Mouse (Mus musculus) lung, embryonic 14.5 days (tissue): Measurements from ENCODE around the gene Ppp3ca. TPM values are rescaled to one million over a fixed set of nuclear protein-coding genes. Genes with fewer than 3 reads are reported as not detected.

ENCODE experiments used
- ATAC-seq: fragments of 200-750 bp; cut with Nextera tagmentation; 2 replicates; pipeline ENCODE4 v1.8.0; 2017; ENCODE audit warnings: mild to moderate bottlenecking, moderate TSS enrichment, moderate library complexity; ENCODE audit not compliant: insufficient read depth
- DNase-seq: peaks from one replicate; pipeline ENCODE4 v3.0.0-alpha.2; 2015
- H3K27ac ChIP-seq: fragments of 300-500 bp; sonication (generic); 2 replicates; pipeline ENCODE4 v1.5.1; 2014; ENCODE audit warnings: low read depth, mild to moderate bottlenecking, moderate library complexity
- H3K27me3 ChIP-seq: fragments of 300-500 bp; sonication (generic); 2 replicates; pipeline ENCODE4 v1.6.1; 2014; ENCODE audit warnings: low read length, control low read depth; ENCODE audit not compliant: insufficient read depth
- H3K36me3 ChIP-seq: fragments of 300-500 bp; sonication (generic); 2 replicates; pipeline ENCODE4 v1.6.1; 2014; ENCODE audit warnings: control low read depth; ENCODE audit not compliant: insufficient read depth
- H3K4me1 ChIP-seq: fragments of 300-500 bp; sonication (generic); 2 replicates; pipeline ENCODE4 v1.6.1; 2014; ENCODE audit warnings: antibody characterized with exemption, control low read depth; ENCODE audit not compliant: insufficient read depth
- H3K4me2 ChIP-seq: fragments of 300-500 bp; sonication (generic); 2 replicates; pipeline ENCODE4 v1.6.1; 2014; ENCODE audit warnings: mild to moderate bottlenecking
- H3K4me3 ChIP-seq: fragments of 300-500 bp; sonication (generic); 2 replicates; pipeline ENCODE4 v1.5.1; 2014; ENCODE audit warnings: low read depth, low read length
- H3K9ac ChIP-seq: fragments of 300-500 bp; sonication (generic); 2 replicates; pipeline ENCODE4 v1.6.1; 2014
- H3K9me3 ChIP-seq: fragments of 300-500 bp; sonication (generic); 2 replicates; pipeline ENCODE4 v1.6.1; 2016; ENCODE audit warnings: low read depth, low read length, control low read depth
- CTCF ChIP-seq: IDR thresholded peaks from 2 replicates; pipeline ENCODE4 v1.5.1; 2016; ENCODE audit warnings: antibody characterized with exemption, low read depth
- WGBS: fragments of 180-500 bp; shearing (Covaris S2); extraction: QIAGEN DNeasy Blood & Tissue Kit; methylation state at CpG from one replicate; pipeline ENCODE4 v1.1.7; 2014; 5-methylcytosine and 5-hydroxymethylcytosine counted together
- polyA plus RNA-seq: library from polyadenylated mRNA; unstranded; fragments of >200 nt; fragmentation: Nextera tagmentation; extraction: Ambion mirVana; gene quantifications from 2 replicates; pipeline ENCODE4 v1.2.1, GENCODE M21; 2014

Ppp3ca gene
- polyA plus RNA-seq, 1 experiment from 2014 or later: 74.1 TPM

- Histone ChIP-seq H3K36me3 (no peaks in the 10 kb centered on the region), H3K4me3 (no peak overlapping the region), H3K9me3 (no peaks in the 10 kb centered on the region), H3K4me2 (no peak overlapping the region), H3K27ac (no peak overlapping the region), H3K9ac (no peak overlapping the region), H3K4me1 (0 out of 2 replicates have a peak, but pooled peaks cover 4% of the 10 kb centered on the region), H3K27me3 (no peaks in the 10 kb centered on the region)
- 46% methylated on average over 4 of the region's 4 CpGs for WGBS
- TF ChIP-seq CTCF: no peak
- ATAC-seq (peak; percentile 91), DNase-seq (peak; percentile 68)
Observed at GRCm38 (mm10) chr3:136945550-136945949, 275.6 kb downstream of the Ppp3ca start.

DNA sequence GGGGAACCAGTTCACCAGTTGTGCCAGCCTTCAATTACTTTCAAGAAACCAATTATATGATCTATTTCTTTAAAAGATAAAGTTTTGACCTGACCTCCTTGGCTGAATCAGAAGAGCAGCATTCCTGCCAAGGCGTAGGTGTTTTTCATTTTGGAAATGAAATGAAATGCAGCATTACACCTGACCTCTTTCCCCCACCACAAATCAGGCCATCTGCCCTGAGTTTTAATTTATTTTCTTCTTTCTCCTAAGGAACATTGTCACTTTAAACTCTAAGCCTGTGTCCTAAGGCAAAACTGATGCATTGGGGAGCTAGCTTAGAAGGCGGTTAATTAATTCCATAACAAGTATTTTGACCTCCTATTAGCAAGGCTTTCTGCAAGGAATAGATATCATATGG lies 276.7 kb downstream of the Ppp3ca start:
- no peak overlapping the region for H3K4me2 ChIP-seq
- ATAC-seq (no peak), DNase-seq (no peak)
- H3K9ac ChIP-seq: no peak overlapping the region
- no peak for TF ChIP-seq CTCF
- H3K36me3 ChIP-seq: no peaks in the 10 kb centered on the region
- WGBS: 84% methylated on average over 2 of the region's 2 CpGs
- H3K27me3 ChIP-seq: no peaks in the 10 kb centered on the region
- H3K4me3 ChIP-seq: no peak overlapping the region
- H3K9me3 ChIP-seq: no peaks in the 10 kb centered on the region
- H3K27ac ChIP-seq: no peak overlapping the region
- H3K4me1 ChIP-seq: 0 out of 2 replicates have a peak, but pooled peaks cover 4% of the 10 kb centered on the region

GRCm38 (mm10) chr3:136948142-136948541 lies 278.2 kb downstream of the Ppp3ca start:
- ATAC-seq: no peak
- H3K9ac ChIP-seq: no peak overlapping the region
- no peak overlapping the region for H3K4me3 ChIP-seq
- no peak for DNase-seq
- H3K9me3 ChIP-seq: no peaks in the 10 kb centered on the region
- 0 out of 2 replicates have a peak, but pooled peaks cover 4% of the 10 kb centered on the region for H3K4me1 ChIP-seq
- no peak overlapping the region for H3K27ac ChIP-seq
- no peak for TF ChIP-seq CTCF
- H3K4me2 ChIP-seq: no peak overlapping the region
- H3K27me3 ChIP-seq: no peaks in the 10 kb centered on the region
- WGBS: 81% methylated on average over 4 of the region's 4 CpGs
- H3K36me3 ChIP-seq: no peaks in the 10 kb centered on the region

DNA sequence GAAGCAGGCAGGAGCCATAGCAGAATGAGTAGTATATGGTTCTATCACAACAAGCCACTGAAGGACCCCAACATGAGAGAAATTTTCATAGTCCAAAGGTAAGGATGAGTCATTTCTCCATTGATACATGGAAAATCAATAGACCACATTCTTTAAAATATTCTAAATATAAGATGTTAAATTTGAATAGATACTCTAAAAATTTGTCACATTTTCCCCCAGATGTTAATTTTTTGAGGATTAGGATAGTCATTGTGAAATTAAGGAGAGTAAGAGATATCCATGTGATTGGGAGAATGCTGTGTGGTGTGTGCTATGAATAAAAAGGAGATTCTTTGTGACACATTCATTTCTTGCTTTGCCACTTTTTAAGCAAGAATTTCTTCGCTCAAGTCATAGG lies 281.9 kb downstream of the Ppp3ca start:
- TF ChIP-seq CTCF: no peak
- H3K4me1 ChIP-seq: no peaks in the 10 kb centered on the region
- no peak overlapping the region for H3K9ac ChIP-seq
- WGBS: 88% methylated on average over 1 of the region's 1 CpGs
- H3K9me3 ChIP-seq: no peaks in the 10 kb centered on the region
- H3K4me3 ChIP-seq: no peak overlapping the region
- H3K4me2 ChIP-seq: no peak overlapping the region
- H3K27me3 ChIP-seq: no peaks in the 10 kb centered on the region
- H3K27ac ChIP-seq: no peak overlapping the region
- ATAC-seq (no peak), DNase-seq (no peak)
- H3K36me3 ChIP-seq: no peaks in the 10 kb centered on the region

DNA sequence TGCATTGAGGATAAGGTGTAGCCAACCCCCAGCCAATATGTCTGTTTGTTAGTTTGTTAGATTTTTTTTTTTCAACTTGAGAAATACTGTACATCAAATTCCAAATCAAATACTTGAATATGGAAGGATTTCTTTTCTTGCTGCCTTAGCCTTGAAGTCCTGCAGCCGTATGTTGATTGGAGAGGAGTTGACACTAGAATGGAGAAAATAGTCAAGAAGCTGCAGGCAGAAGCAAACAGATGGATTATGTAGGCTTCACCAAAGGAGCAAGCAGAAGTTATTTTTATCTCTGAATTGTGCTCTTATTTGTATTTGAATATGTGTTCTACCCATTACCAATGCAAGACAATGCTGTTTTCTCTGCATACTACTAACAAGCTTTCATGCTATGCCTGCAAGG lies 282.9 kb downstream of the Ppp3ca start:
- no peak overlapping the region for H3K4me2 ChIP-seq
- no peak for TF ChIP-seq CTCF
- no peak overlapping the region for H3K27ac ChIP-seq
- ATAC-seq (no peak), DNase-seq (no peak)
- no peaks in the 10 kb centered on the region for H3K4me1 ChIP-seq
- no peaks in the 10 kb centered on the region for H3K27me3 ChIP-seq
- no peak overlapping the region for H3K9ac ChIP-seq
- H3K36me3 ChIP-seq: no peaks in the 10 kb centered on the region
- no peaks in the 10 kb centered on the region for H3K9me3 ChIP-seq
- 76% methylated on average over 1 of the region's 1 CpGs for WGBS
- H3K4me3 ChIP-seq: no peak overlapping the region

- Histone ChIP-seq H3K9ac (no peak overlapping the region), H3K27ac (no peak overlapping the region), H3K36me3 (no peaks in the 10 kb centered on the region), H3K27me3 (no peaks in the 10 kb centered on the region), H3K4me1 (no peaks in the 10 kb centered on the region), H3K4me2 (no peak overlapping the region), H3K4me3 (no peak overlapping the region), H3K9me3 (no peaks in the 10 kb centered on the region)
- TF ChIP-seq CTCF: no peak
- DNase-seq: no peak
- no peak for ATAC-seq
- whole genome bisulfite sequencing: 82% methylated on average over 2 of the region's 2 CpGs
Observed at GRCm38 (mm10) chr3:136955043-136955442, 285.1 kb downstream of the Ppp3ca start.

DNA sequence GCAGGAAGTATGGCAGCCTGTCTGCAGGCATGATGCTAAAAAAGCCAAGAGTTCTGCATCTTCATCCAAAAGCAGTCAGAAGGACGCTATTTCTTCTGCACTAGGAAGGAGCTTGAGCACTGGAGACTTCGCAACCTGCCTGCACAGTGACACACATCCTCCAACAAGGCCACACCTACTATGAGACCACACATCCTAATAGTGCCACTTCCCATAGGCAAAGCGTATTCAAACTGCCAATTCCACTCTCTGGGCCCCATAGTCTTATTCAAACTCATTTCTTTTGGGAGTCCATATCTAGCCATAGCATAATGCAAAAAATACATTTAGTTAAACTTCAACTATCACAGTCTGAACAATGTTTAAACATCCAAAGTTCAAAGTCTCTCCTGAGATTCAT lies 290.4 kb downstream of the Ppp3ca start:
- Histone ChIP-seq H3K4me1 (no peaks in the 10 kb centered on the region), H3K36me3 (no peaks in the 10 kb centered on the region), H3K4me2 (no peak overlapping the region), H3K27me3 (no peaks in the 10 kb centered on the region), H3K4me3 (no peak overlapping the region), H3K27ac (no peak overlapping the region), H3K9ac (no peak overlapping the region), H3K9me3 (no peaks in the 10 kb centered on the region)
- TF ChIP-seq CTCF: no peak
- DNase-seq: no peak
- WGBS: 80% methylated on average over 3 of the region's 3 CpGs
- ATAC-seq: no peak

- no peaks in the 10 kb centered on the region for H3K36me3 ChIP-seq
- H3K4me3 ChIP-seq: no peak overlapping the region
- no peak overlapping the region for H3K9ac ChIP-seq
- H3K4me1 ChIP-seq: no peaks in the 10 kb centered on the region
- H3K27me3 ChIP-seq: no peaks in the 10 kb centered on the region
- no peak for DNase-seq
- H3K9me3 ChIP-seq: no peaks in the 10 kb centered on the region
- no peak overlapping the region for H3K4me2 ChIP-seq
- WGBS: 84% methylated on average over 5 of the region's 5 CpGs
- no peak for TF ChIP-seq CTCF
- no peak for ATAC-seq
- H3K27ac ChIP-seq: no peak overlapping the region
Observed at GRCm38 (mm10) chr3:136966786-136967185, 296.9 kb downstream of the Ppp3ca start.
